13 mouse cellular contexts compared by ENCODE assay signal in genomic region chr9:110330341-110330740, GRCm38 (mm10). TPM values are rescaled to one million over a fixed set of nuclear protein-coding genes. Genes with fewer than 3 reads are reported as not detected.
A peak's percentile ranks its signal among the peaks of the same experiment; 100 is the strongest.
DNase-seq lines count a peak whose midpoint lies in the region; ATAC-seq and TF ChIP-seq lines count a peak whose summit lies in the region.
"Had no signal": no experiment of that assay in that cellular context is flagged by ENCODE, and none has a peak within 500 bp of the region (broad histone marks: within the 10 kb centered on the region; RNA-seq: fewer than 3 reads in every experiment).

No protein-coding gene starts in this region.

- no peak overlapping the region for H3K4me3 ChIP-seq in limb, embryonic 12.5 days (replicated peaks)
- H3K4me3 ChIP-seq in limb, embryonic 10.5 days = no peak overlapping the region
- 0 out of 2 replicates have a peak overlapping the region, but pooled peaks have one; percentile 8 for H3K4me3 ChIP-seq in thymus, adult 2 months (ENCODE audit: control insufficient read depth, insufficient read depth, low read length)
- H3K4me3 ChIP-seq: embryonic facial prominence, embryonic 13.5 days; forebrain, embryonic 12.5 days; hindbrain, embryonic 10.5 days had no signal

- no peaks in the 10 kb centered on the region for H3K9me3 ChIP-seq in limb, embryonic 12.5 days
- no peaks in the 10 kb centered on the region for H3K9me3 ChIP-seq in limb, embryonic 10.5 days (replicated peaks)
- H3K9me3 ChIP-seq: embryonic facial prominence, embryonic 13.5 days; forebrain, embryonic 12.5 days; hindbrain, embryonic 10.5 days had no signal

- no peaks in the 10 kb centered on the region for H3K36me3 ChIP-seq in limb, embryonic 12.5 days
- no peaks in the 10 kb centered on the region for H3K36me3 ChIP-seq in limb, embryonic 10.5 days
- no peaks in the 10 kb centered on the region for H3K36me3 ChIP-seq in thymus, adult 2 months (ENCODE audit: control insufficient read depth, insufficient read depth, low read length)
- H3K36me3 ChIP-seq: embryonic facial prominence, embryonic 13.5 days; forebrain, embryonic 12.5 days; hindbrain, embryonic 10.5 days had no signal

- no peak for ATAC-seq in limb, embryonic 12.5 days (ENCODE audit: insufficient number of reproducible peaks, insufficient read depth, low FRiP score, low TSS enrichment, low read depth)
- ATAC-seq: forebrain, postnatal 0 days had no signal

- H3K4me1 ChIP-seq in limb, embryonic 12.5 days (replicated peaks) = peaks cover 21% of the 10 kb centered on the region
- H3K4me1 ChIP-seq in limb, embryonic 10.5 days = peaks cover 19% of the 10 kb centered on the region
- peaks cover 25% of the 10 kb centered on the region for H3K4me1 ChIP-seq in thymus, adult 2 months (replicated peaks; ENCODE audit: control insufficient read depth, insufficient read depth, low read length)

- H3K27me3 ChIP-seq in limb, embryonic 12.5 days = no peaks in the 10 kb centered on the region
- no peaks in the 10 kb centered on the region for H3K27me3 ChIP-seq in limb, embryonic 10.5 days (ENCODE audit: low read depth, poor library complexity, severe bottlenecking)
- no peaks in the 10 kb centered on the region for H3K27me3 ChIP-seq in thymus, adult 2 months (ENCODE audit: control insufficient read depth, insufficient read depth, low read length)
- H3K27me3 ChIP-seq: embryonic facial prominence, embryonic 13.5 days; forebrain, embryonic 12.5 days had no signal

- no peak overlapping the region for H3K27ac ChIP-seq in limb, embryonic 12.5 days
- H3K27ac ChIP-seq in limb, embryonic 10.5 days = no peak overlapping the region
- no peak overlapping the region for H3K27ac ChIP-seq in thymus, adult 2 months (ENCODE audit: control insufficient read depth, insufficient read depth, low read length)
- H3K27ac ChIP-seq: embryonic facial prominence, embryonic 13.5 days; forebrain, embryonic 12.5 days; hindbrain, embryonic 10.5 days; hindbrain, embryonic 14.5 days had no signal

- H3K4me2 ChIP-seq in limb, embryonic 12.5 days = no peak overlapping the region
- H3K4me2 ChIP-seq: embryonic facial prominence, embryonic 13.5 days; forebrain, embryonic 12.5 days; heart, embryonic 11.5 days; hindbrain, embryonic 14.5 days had no signal

- no peak for DNase-seq in limb, embryonic 10.5 days (ENCODE audit: low spot score)
- no peak for DNase-seq in thymus, adult 2 months
- DNase-seq in thymus, adult 18-20 months = no peak
- peak; percentile 30 for DNase-seq in induced T-regulatory cell, adult 2 months (ENCODE audit: low read depth)
- DNase-seq in adrenal gland, adult 18-20 months (ENCODE audit: low spot score in 2 of 2) = no peak
- DNase-seq in kidney, postnatal 36 days = no peak
- DNase-seq: forebrain, postnatal 0 days had no signal

- TF ChIP-seq CTCF in thymus, adult 2 months (IDR thresholded peaks at IDR 0.05; ENCODE audit: borderline replicate concordance, control insufficient read depth, extremely low read depth, insufficient read depth, low read length, poor library complexity) = no peak

- WGBS in limb, embryonic 12.5 days = 39% methylated on average over 6 of the region's 6 CpGs
- 59% methylated on average over 6 of the region's 6 CpGs for WGBS in limb, embryonic 10.5 days
- 19% methylated on average over 6 of the region's 6 CpGs for WGBS in thymus, adult 2 months

- TF ChIP-seq POLR2A in thymus, adult 2 months (IDR thresholded peaks at IDR 0.05; ENCODE audit: control insufficient read depth, extremely low read depth, insufficient read depth, low read length, poor library complexity) = no peak

- H3K9ac ChIP-seq in limb, embryonic 12.5 days (replicated peaks) = 0 out of 2 replicates have a peak overlapping the region, but pooled peaks have one; percentile 14
- H3K9ac ChIP-seq: embryonic facial prominence, embryonic 13.5 days; forebrain, embryonic 12.5 days; forebrain, postnatal 0 days; hindbrain, embryonic 14.5 days had no signal

RNA-seq across cellular contexts. Expression of gene Scap, which starts 2.7 kb away (rescaled TPM):
- 38.4 and 42.0 TPM in 2 replicates for polyA plus RNA-seq in limb, embryonic 12.5 days (2016; fragmentation: Nextera tagmentation; extraction: Ambion mirVana)
- polyA plus RNA-seq in limb, embryonic 10.5 days (2016; fragmentation: Nextera tagmentation; extraction: Ambion mirVana) = 37.9 and 41.7 TPM in 2 replicates
- 67.0 and 87.1 TPM in 2 replicates for polyA plus RNA-seq in thymus, adult 2 months (2012; rRNA removed)
- 100 to 1,000 TPM in 1 of 2 experiments, 10 to 100 TPM in 1; 63.2 to 118 TPM for total RNA-seq in adrenal gland, adult 18-20 months (2021)

RNA-seq across cellular contexts. Expression of gene Elp6, which starts 25.4 kb away (rescaled TPM):
- polyA plus RNA-seq in limb, embryonic 12.5 days (2016; fragmentation: Nextera tagmentation; extraction: Ambion mirVana) = 37.2 and 40.9 TPM in 2 replicates
- 46.6 and 46.7 TPM in 2 replicates for polyA plus RNA-seq in limb, embryonic 10.5 days (2016; fragmentation: Nextera tagmentation; extraction: Ambion mirVana)
- polyA plus RNA-seq in thymus, adult 2 months (2012; rRNA removed) = 21.0 and 26.9 TPM in 2 replicates
- 1 to 10 TPM; 6.1 to 7.7 TPM for total RNA-seq in adrenal gland, adult 18-20 months (2021)
